Mouse (Mus musculus): ENCODE measurements at regions not wholly inside any gene's neighbourhood (a gene's known extent, or its start where the extent isn't known, plus 50 kb on each side); places are given as distances from the start of the nearest gene placed in this dataset.
"Not testable (repeated sequence)": the region's sequence is repeated elsewhere in the genome, so short reads cannot be mapped to it uniquely, and the experiment has no call there.

GRCm38 (mm10) chr3:20892916-20893430 is 526.0 kb upstream of the Agtr1b start:
- DNase-seq = no peak
- intact Hi-C loops (cut with DNase I) = no loop called here

DNA sequence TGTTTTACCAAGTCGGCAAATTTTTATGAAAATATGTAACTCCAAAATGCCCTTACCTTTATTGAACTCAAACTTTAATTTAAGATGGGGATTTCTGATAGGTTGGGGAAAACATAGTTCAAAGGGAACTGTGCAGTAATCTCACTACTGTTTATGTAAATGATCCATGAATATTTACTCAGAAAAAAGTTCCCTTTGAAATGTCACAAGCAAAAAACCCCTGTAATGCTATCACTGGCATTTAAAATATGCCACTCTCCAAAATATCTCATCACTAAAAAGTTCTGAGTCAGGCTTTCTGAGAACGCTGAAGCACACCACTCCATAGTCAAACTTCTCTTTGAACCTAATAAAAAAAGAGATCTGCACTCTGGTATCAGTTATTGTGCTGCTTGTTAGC is 497.3 kb upstream of the Agtr1b start:
- intact Hi-C loops (cut with DNase I) = no loop called here

DNA sequence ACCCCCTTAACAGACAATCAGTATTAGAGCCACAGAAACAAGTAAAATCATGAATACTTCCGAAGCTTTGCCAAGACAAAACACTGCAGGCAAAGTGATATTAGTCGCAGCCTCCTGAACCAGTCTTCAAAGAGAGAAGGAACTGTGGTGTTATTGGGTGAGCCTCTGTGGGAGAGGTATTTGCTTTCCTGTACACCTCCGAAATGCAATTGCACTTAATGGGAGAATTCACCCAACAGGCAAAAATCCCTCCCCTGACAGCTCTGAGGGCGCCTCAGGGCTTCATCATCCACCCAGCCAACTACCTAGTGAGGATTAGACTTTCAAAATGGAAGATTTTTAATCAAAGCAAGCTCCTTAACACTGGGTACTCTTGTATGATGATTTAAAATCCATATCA is 464.1 kb upstream of the Agtr1b start:
- intact Hi-C loops (cut with DNase I) = no loop called here

More for the DNA sequence above, 497.3 kb upstream of the Agtr1b start:
- no peak for DNase-seq

DNA sequence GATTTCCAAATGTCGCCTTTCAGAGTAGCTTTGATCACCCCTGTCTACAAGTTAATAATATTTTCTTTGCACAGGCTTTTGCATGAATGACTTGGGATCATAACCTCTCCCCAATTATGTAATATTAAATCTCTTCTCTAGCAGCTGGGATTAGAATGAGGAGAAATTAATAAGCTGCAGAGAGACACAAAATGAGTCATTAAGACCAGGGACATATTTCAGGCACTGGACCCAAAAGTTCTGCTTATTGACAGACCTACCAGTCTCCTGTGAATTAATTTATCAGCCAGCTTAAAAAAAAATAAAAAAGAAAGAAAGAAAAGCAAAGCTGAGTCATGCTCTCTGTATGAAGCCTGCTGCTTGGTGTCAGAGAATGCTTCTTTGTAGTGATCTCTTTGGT is 462.4 kb upstream of the Agtr1b start:
- DNase-seq = no peak
- intact Hi-C loops (cut with DNase I) = no loop called here

More for the DNA sequence above, 464.1 kb upstream of the Agtr1b start:
- DNase-seq = no peak

GRCm38 (mm10) chr3:20828811-20829210 is 461.8 kb upstream of the Agtr1b start:
- intact Hi-C loops (cut with DNase I) = no loop called here

DNA sequence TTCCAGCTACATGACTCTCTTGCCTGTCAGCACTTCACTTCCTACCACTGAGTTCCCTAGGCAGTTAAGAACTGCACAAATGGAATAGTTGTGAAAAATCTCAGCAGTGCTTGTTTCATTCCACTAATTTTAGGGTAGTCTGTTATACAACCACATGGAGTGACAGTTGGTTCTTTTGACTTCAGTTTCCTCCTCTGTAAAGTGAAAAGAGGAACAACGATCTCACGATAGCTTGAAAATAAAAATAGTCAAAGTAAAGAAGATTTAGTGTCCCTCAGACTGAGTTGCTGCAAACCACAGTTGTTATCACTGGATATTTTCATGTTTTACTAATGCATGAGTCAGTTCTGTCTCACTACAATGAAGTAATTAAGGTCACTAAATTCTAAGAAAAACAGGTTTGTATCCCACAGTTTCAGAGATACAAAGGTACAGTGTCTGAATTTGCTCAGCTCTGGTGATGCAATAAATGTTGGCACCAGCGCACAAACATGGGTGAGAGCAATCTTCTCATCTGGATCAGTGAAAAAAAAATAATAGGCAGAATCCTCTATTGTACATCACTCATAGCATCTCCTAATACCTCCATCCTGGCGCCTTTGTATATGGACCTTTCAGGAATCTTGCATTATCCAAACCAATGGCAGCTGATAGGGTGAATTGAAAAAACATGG is 458.8 kb upstream of the Agtr1b start:
- intact Hi-C loops (cut with DNase I) = no loop called here

More at GRCm38 (mm10) chr3:20828811-20829210, 461.8 kb upstream of the Agtr1b start:
- DNase-seq = no peak

GRCm38 (mm10) chr3:20822226-20822625 is 455.2 kb upstream of the Agtr1b start:
- intact Hi-C loops (cut with DNase I) = no loop called here

More for the DNA sequence above, 458.8 kb upstream of the Agtr1b start:
- DNase-seq = no peak

DNA sequence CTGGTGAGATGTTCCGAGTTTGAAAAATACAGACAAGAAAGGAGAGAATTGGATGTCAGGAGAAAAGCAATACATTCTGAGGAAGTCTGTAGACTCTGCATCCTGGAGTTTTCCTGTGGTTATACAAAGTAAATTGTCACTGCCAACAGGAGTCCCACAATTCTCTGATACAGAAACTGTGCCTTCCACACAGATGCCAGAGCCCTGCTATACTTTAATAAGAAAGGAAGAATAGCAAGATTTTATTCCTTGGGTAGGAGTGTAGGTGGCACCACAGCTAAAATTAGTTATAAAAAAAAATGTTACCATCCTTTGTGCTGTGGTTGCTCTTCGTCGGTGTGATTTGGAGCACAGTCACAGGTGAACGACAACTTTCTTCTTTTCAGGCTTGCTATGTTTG is 454.7 kb upstream of the Agtr1b start:
- no peak for DNase-seq
- intact Hi-C loops (cut with DNase I) = no loop called here

More at GRCm38 (mm10) chr3:20822226-20822625, 455.2 kb upstream of the Agtr1b start:
- peak; percentile 27 to 31 for DNase-seq

GRCm38 (mm10) chr3:20820047-20820446 is 453.1 kb upstream of the Agtr1b start:
- intact Hi-C loops (cut with DNase I) = no loop called here
- DNase-seq = no peak

- no peak for DNase-seq
- intact Hi-C loops (cut with DNase I) = no loop called here
Measured at GRCm38 (mm10) chr3:20819586-20819985, 452.6 kb upstream of the Agtr1b start.

- no peak for DNase-seq
- intact Hi-C loops (cut with DNase I) = no loop called here
Measured at GRCm38 (mm10) chr3:20816613-20817012, 449.6 kb upstream of the Agtr1b start.

- intact Hi-C loops (cut with DNase I) = no loop called here
- peak in 1 of 2 experiments; percentile 29 for DNase-seq
Measured at GRCm38 (mm10) chr3:20794256-20794655, 427.3 kb upstream of the Agtr1b start.

- intact Hi-C loops (cut with DNase I) = no loop called here
- DNase-seq = peak; percentile 70
Measured at GRCm38 (mm10) chr3:20792503-20792902, 425.5 kb upstream of the Agtr1b start.

GRCm38 (mm10) chr3:20777883-20778282 is 410.9 kb upstream of the Agtr1b start:
- DNase-seq = no peak
- intact Hi-C loops (cut with DNase I) = no loop called here

DNA sequence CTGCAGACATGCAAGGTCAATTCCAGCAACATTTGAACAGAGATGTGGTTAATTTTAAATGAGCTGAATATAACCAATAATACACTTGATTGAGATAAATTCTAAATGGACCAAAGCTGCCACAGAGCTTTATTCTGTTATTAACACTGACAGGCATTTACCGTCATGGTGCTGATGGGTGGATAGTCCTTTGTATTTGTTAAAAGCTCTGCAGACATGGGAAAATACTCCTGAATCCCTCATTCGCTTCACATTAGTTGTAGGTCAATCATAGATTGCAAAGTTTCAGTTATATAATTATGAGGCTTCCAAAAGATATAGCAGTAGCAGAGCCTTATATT is 410.0 kb upstream of the Agtr1b start:
- no peak for DNase-seq
- intact Hi-C loops (cut with DNase I) = no loop called here

DNA sequence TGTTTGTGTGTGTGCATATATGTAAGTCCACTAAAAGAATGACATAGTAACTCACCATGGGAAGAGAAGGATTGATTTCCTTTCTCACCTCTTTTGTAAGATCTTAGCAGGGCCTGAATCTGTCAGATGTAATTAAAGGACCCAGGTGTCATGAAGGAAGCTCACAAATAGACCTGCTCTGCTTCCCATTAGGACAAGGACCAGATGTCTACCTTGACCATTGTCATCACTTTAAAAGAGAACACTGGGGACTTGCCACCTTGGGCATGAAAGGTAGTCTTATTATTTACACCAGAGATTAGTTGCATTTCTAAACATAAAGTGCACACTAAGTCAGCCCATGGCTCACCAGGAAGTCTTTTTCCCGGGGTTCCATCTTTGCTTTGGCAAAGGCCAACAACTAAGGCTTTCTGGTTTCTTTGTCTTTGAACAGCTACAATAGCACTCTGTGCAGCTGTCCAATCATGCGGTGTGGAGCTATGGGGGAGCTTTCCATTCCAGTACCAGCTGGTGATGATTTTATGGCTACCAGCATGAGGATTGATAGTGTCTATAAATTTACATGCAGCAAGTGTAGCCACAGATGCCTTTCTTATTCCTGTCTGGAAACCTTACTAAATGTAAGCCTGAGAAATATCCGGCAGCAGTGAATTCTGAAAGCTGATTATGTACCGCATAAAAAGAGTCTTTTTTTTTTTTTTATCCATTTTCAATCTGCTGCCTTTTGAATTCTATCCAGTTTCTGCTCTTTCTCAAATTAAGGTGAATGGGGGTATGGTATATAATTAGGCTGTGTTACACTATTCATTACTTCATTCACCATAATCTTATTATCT is 409.4 kb upstream of the Agtr1b start:
- intact Hi-C loops (cut with DNase I) = no loop called here
- DNase-seq = no peak

DNA sequence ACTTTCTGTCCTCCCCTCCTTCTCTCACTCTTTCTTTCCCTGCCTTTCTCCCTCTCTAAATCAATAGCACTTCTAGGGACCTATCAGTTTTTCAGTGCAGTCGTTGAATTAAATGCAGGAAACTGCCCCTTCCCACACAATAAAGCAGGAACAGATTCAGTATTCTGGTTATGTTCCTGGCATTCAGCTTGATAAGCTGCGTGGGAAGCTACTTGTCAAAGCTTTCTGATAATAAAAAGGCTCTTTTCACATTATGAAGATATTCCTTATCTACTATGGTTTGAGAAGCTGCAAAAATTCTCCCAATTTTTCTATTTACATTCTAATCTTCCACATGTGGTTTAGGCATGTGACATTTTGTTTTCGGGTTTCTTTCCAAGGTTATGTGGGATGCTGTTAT is 367.3 kb upstream of the Agtr1b start:
- intact Hi-C loops (cut with DNase I) = no loop called here
- DNase-seq = no peak

DNA sequence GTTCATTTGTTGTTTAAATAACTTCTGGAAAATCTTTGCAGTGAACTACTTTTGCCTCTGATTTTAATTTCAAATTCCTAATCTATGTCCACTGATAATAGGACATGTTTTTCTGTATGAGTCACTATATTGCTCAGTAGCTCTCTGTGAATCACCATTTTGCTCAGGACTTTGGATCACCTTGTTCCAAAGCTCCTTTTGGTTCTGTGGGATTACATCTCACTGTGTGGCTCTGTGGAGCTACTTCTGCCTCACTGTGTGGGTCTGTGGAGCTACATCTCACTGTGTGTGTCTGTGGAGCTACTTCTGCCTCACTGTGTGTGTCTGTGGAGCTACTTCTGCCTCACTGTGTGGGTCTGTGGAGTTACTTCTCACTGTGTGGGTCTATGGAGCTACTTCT is 365.0 kb upstream of the Agtr1b start:
- no peak for DNase-seq
- intact Hi-C loops (cut with DNase I) = no loop called here

- no peak for DNase-seq
- intact Hi-C loops (cut with DNase I) = no loop called here
Measured at GRCm38 (mm10) chr3:20730481-20730880, 363.5 kb upstream of the Agtr1b start.

- DNase-seq; intact Hi-C loops (cut with DNase I): not testable (repeated sequence)
Measured at GRCm38 (mm10) chr3:20729776-20730175, 362.8 kb upstream of the Agtr1b start.

DNA sequence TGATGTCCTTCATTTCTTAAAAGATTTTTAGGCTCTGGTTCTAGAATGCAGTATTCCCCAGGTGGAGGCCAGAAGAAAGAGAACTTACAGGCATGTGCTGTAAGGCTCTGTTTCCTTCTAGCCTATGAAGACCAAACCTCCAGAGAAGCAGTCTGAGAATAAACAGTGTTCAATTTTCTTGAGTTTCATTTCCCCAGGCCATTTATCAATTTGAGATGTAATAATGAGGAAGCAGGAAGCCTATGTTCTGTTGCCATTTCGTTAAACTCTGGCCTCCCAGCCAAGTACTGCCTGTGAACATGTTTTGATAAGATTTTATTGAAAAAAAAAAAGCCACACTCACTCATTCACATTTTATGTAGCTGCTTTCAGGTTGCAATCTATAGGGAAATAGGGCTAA is 347.7 kb upstream of the Agtr1b start:
- intact Hi-C loops (cut with DNase I) = no loop called here
- no peak for DNase-seq

DNA sequence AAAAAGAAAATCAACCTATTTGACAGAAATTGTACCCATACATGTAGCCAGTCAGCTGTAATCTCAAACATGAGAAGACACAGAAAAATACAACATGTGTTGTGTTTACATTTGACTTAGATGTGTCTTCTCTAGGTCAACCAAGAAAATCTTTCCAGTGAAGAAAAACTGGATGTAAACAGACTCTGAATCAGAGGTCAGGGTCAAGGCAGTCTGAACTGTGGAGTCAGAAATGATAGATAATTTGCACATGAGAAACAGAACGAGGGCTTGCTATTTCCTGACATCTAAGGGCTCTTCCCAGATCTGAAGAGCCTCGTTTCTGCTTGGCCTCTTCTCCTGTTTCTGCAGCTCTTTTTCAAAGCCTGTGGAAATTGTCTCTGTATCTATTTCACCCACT is 342.7 kb upstream of the Agtr1b start:
- no peak for DNase-seq
- intact Hi-C loops (cut with DNase I) = no loop called here
